Mouse (Mus musculus) sigmoid colon, adult 10 weeks (tissue): Measurements from ENCODE around the gene Spata31d1c. TPM values are rescaled to one million over a fixed set of nuclear protein-coding genes. Genes with fewer than 3 reads are reported as not detected.

ENCODE experiments used
- polyA plus RNA-seq: library from polyadenylated mRNA; stranded (reverse); fragments of 350-450 nt; fragmentation: Illumina TruSeq; extraction: RNeasy Lipid Tissue Mini Kit (QIAGEN cat#74804); gene quantifications from one replicate; pipeline ENCODE4 v1.2.3, GENCODE M21; 2014; ENCODE audit warnings: low read depth, low replicate concordance

The Spata31d1c gene
- polyA plus RNA-seq: not detected

DNA sequence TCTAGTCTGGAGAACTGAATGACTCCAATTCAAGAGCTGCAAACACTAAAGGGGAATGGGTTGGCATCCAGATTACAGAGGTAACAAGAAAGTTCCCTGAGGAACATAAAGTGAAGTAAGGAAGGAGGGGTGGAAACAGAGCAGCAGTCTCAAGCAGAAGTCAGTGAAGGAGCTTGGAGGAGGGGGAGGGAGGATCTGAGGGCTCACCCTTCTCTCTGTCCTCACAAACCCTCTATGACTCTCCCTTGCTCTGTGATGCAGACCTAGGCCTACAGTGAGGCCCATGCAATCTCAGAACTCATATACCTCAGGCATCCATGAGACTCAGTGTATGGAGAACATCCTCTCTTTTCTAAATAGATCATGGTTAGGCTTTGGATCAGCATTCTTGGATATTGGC, at the start of gene Spata31d1c:
Gene Spata31d1c (plus strand): TSS at position 301 of the 400 bp plus-strand sequence.

DNA sequence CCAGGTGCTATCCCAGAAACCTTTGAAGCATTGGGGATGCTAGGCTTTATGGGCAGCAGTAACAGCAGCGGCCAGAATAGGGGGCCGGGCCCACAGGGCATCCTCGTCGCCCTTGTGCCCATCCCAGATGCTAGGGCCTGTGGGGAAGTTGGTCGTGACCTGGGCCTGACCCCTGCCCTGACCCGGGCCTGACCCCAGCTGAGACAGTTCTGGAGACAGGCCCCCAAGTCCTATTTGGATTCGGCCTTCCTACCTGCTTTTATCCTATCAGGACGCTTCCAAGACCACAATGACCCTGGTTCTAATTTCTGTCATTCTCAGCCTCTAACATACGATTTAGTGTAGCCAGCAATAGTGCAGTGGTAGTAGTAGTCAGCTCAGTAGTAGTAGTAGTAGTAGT, 19.8 kb downstream of the Spata31d1c start, which contains the start of gene Prss47:
Gene Prss47 (minus strand): TSS at position 101 of the 400 bp plus-strand sequence.

Other genes starting within 250 kb of the Spata31d1c start
- gene Cntnap3, start 129.1 kb upstream of the Spata31d1c start, polyA plus RNA-seq: not detected
- not detected for gene Spata31, start 115.7 kb upstream of the Spata31d1c start, polyA plus RNA-seq
- gene Prss47, start 19.7 kb downstream of the Spata31d1c start, polyA plus RNA-seq: not detected
- gene Mfsd14b, start 79.9 kb downstream of the Spata31d1c start, polyA plus RNA-seq: 148 TPM
- gene Olfr465-ps1, start 105.0 kb downstream of the Spata31d1c start, polyA plus RNA-seq: not detected
- not detected for gene Olfr466, start 117.2 kb downstream of the Spata31d1c start, polyA plus RNA-seq
- gene Nlrp4f, start 172.9 kb downstream of the Spata31d1c start, polyA plus RNA-seq: not detected
- not detected for gene Gm10775, start 226.5 kb downstream of the Spata31d1c start, polyA plus RNA-seq
- 61.8 TPM for gene Zfp369, start 245.8 kb downstream of the Spata31d1c start, polyA plus RNA-seq